Mouse (Mus musculus): ENCODE measurements at regions not wholly inside any gene's neighbourhood (a gene's known extent, or its start where the extent isn't known, plus 50 kb on each side); places are given as distances from the start of the nearest gene placed in this dataset.

GRCm38 (mm10) chr9:80565388-80566024 is 100.2 kb upstream of the Impg1 start:
- H3K4me3 ChIP-seq (ENCODE audit: low read depth, low read length), result no peak overlapping the region
- no peak overlapping the region for H3K27ac ChIP-seq (ENCODE audit: low read depth, low read length)
- 84% methylated on average over 4 of the region's 4 CpGs for WGBS
- H3K4me2 ChIP-seq (ENCODE audit: low read depth, low read length, poor library complexity, severe bottlenecking), result no peak overlapping the region
- no peaks in the 10 kb centered on the region for H3K9me3 ChIP-seq (ENCODE audit: low read length)
- ATAC-seq (ENCODE audit: low FRiP score) (no peak), DNase-seq (ENCODE audit: low spot score) (no peak)
- no peaks in the 10 kb centered on the region for H3K36me3 ChIP-seq (ENCODE audit: insufficient read depth, low read length)
- TF ChIP-seq CTCF (IDR thresholded peaks at IDR 0.05), result no peak
- H3K4me1 ChIP-seq (ENCODE audit: insufficient read depth, low read length), result no peaks in the 10 kb centered on the region
- H3K9ac ChIP-seq (replicated peaks; ENCODE audit: low read length, poor library complexity, severe bottlenecking), result no peak overlapping the region
- H3K27me3 ChIP-seq (ENCODE audit: insufficient read depth, low read length), result no peaks in the 10 kb centered on the region

GRCm38 (mm10) chr9:80563655-80564054 is 98.4 kb upstream of the Impg1 start:
- Histone ChIP-seq H3K27me3 (ENCODE audit: insufficient read depth, low read length) (no peaks in the 10 kb centered on the region), H3K4me2 (ENCODE audit: low read depth, low read length, poor library complexity, severe bottlenecking) (no peak overlapping the region), H3K4me1 (ENCODE audit: insufficient read depth, low read length) (no peaks in the 10 kb centered on the region), H3K9ac (replicated peaks; ENCODE audit: low read length, poor library complexity, severe bottlenecking) (no peak overlapping the region), H3K27ac (ENCODE audit: low read depth, low read length) (no peak overlapping the region), H3K9me3 (ENCODE audit: low read length) (no peaks in the 10 kb centered on the region), H3K4me3 (ENCODE audit: low read depth, low read length) (no peak overlapping the region), H3K36me3 (ENCODE audit: insufficient read depth, low read length) (no peaks in the 10 kb centered on the region)
- 75% methylated on average over 2 of the region's 2 CpGs for WGBS
- ATAC-seq (ENCODE audit: low FRiP score) (no peak), DNase-seq (ENCODE audit: low spot score) (no peak)
- TF ChIP-seq CTCF (IDR thresholded peaks at IDR 0.05), result no peak

GRCm38 (mm10) chr9:80555531-80556067 is 90.3 kb upstream of the Impg1 start:
- no peak for ATAC-seq (ENCODE audit: low FRiP score)

More at GRCm38 (mm10) chr9:80555531-80556067, 90.3 kb upstream of the Impg1 start:
- Histone ChIP-seq H3K4me1 (ENCODE audit: insufficient read depth, low read length) (no peaks in the 10 kb centered on the region), H3K27ac (ENCODE audit: low read depth, low read length) (no peak overlapping the region), H3K9ac (replicated peaks; ENCODE audit: low read length, poor library complexity, severe bottlenecking) (no peak overlapping the region), H3K36me3 (ENCODE audit: insufficient read depth, low read length) (no peaks in the 10 kb centered on the region), H3K4me3 (ENCODE audit: low read depth, low read length) (no peak overlapping the region), H3K9me3 (ENCODE audit: low read length) (no peaks in the 10 kb centered on the region), H3K27me3 (ENCODE audit: insufficient read depth, low read length) (no peaks in the 10 kb centered on the region), H3K4me2 (ENCODE audit: low read depth, low read length, poor library complexity, severe bottlenecking) (no peak overlapping the region)
- no peak for TF ChIP-seq CTCF (IDR thresholded peaks at IDR 0.05)
- peak; percentile 10 for DNase-seq (ENCODE audit: low spot score)
- WGBS, result 32% methylated on average over 1 of the region's 1 CpGs
